Mouse (Mus musculus): ENCODE data around the gene Trim30d. TPM values are rescaled to one million over a fixed set of nuclear protein-coding genes. Genes with fewer than 3 reads are reported as not detected.
"Not testable (repeated sequence)": the region's sequence is repeated elsewhere in the genome, so short reads cannot be mapped to it uniquely, and the experiment has no call there.

The Trim30d gene
- 0.05 and 0.27 TPM in 2 replicates for polyA plus RNA-seq (2015; fragmentation: Nextera tagmentation; extraction: Ambion mirVana)

DNA sequence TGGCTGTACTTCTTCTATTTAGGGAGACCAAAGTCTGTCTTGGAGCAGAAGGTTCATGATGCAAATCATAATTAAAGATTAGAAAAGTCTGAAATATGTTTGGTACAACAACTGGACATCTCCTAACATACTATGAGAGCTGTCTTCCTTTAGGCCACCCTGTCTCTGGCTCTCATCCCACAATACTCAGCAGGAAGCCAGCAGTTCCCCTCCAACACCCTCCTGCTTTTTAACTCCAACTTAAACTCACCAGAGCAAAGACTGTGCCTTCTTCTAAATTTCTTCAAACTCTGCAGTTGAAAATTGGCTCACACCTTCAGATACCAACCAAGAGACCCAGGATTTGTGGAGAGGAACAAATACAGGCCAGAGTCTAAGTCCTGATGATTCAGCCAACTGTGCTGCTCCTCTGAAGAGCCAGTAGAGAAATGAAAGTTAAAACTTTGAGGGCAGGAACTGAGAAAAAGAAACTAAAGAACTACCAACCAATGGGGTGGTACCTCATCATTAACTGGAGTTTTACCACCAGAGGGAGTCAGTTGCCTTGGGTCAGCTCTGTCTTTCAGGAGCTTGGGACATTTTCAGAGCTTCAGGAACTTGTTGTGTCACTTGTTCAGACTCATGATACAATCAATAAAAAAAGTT lies at the start of gene Trim30d:
TSS of gene Trim30d (minus strand) at position 429 of the 645 bp plus-strand sequence.
- not testable (repeated sequence) for H3K4me3 ChIP-seq (replicated peaks); H3K4me1 ChIP-seq (replicated peaks); ATAC-seq; H3K27me3 ChIP-seq; H3K9ac ChIP-seq (replicated peaks); H3K36me3 ChIP-seq; H3K27ac ChIP-seq; H3K4me2 ChIP-seq (replicated peaks); H3K9me3 ChIP-seq

DNA sequence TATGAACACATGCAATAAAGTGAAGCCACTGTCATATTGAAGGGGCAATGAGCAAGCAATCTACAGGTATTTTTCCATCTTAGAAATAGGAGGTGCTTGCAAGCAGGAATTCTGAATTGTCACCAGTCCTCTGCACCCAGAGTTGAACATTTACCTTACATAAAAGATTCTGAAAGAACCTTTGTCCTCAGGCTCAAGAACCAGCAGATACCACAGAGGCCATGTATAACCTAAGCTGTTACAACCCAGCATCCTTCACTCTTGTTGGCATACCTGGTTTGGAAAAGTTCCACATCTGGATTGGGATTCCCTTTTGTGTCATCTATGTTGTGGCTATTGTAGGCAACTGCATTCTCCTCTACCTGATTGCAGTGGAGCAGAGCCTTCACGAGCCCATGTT lies 45.1 kb upstream of the Trim30d start:
- WGBS: 77% methylated on average over 1 of the region's 1 CpGs
- Histone ChIP-seq H3K4me1 (replicated peaks) (no peaks in the 10 kb centered on the region), H3K9me3 (no peaks in the 10 kb centered on the region), H3K27me3 (no peaks in the 10 kb centered on the region), H3K4me3 (replicated peaks) (no peak overlapping the region), H3K9ac (replicated peaks) (no peak overlapping the region), H3K4me2 (replicated peaks) (no peak overlapping the region), H3K27ac (no peak overlapping the region), H3K36me3 (no peaks in the 10 kb centered on the region)
- no peak for ATAC-seq

DNA sequence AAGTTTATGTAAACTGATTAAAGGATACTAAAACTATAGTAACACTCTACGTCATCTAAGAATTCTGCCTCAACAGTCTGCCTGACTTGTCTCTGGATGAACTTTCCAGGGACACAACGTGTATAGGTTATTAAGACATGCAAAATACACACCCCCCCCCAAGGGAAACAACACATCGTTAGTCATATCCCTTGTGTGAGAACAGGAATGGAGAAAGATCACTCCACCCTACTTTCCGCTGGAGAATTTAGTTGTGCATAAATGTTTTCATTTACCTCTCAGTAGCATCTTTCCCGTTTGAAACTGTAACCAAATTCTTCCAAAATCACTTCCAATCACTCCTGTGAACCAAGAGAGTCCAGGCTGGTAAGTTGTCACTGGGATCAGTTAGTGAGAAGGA lies 42.2 kb upstream of the Trim30d start, which contains the start of gene Olfr651:
TSS of gene Olfr651 (plus strand) at position 301 of the 400 bp plus-strand sequence.
- Histone ChIP-seq H3K4me3 (replicated peaks) (no peak within 1 kb of the TSS), H3K27me3 (no peaks in the 10 kb centered on the region), H3K4me2 (replicated peaks) (no peak within 1 kb of the TSS), H3K4me1 (replicated peaks) (no peaks in the 10 kb centered on the region), H3K36me3 (no peaks in the 10 kb centered on the region), H3K9me3 (no peaks in the 10 kb centered on the region), H3K27ac (no peak within 1 kb of the TSS), H3K9ac (replicated peaks) (no peak within 1 kb of the TSS)
- 84% methylated on average over 5 of the region's 5 CpGs for WGBS
- no peak for ATAC-seq

DNA sequence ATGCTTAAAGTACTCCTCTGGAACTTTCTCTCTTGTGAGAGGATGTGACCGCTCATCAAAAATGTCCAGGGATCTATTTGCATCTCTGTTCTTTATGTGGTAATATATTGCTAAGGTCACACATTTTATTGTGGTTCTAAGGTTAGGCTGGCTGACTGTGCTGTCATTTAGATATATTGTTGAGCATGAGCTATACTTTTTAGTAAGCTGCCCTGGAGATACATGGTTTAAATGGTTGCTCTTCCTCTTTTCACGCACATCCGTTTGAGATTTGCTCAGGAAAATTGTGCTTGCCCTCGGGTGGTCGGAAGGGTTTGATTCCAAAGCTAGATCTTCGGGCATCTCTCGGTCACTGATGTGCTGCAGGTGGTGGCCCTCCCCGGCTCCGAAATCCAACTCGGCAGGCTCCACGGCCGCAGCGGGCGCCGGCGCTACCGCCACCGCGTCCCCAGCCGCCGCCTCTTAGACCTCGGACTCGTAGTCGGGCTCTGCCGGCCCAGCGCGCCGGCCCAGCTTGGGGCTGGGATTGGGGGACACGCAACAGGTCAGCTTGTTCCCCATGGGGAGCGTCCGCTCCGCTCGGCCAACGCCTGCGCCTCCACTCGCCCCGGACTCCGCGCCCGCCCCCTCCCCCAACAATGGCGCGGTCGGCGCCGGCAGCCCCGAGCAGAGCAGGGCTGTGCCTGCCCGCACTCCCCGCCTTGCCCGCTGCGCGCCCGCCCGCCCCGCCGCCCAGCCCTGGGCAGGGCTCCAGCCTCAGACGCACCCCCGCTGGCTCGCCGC lies 5.9 kb downstream of the Trim30d start:
- 3% methylated on average over 51 of the region's 59 CpGs for WGBS
- peak; percentile 98 for ATAC-seq

DNA sequence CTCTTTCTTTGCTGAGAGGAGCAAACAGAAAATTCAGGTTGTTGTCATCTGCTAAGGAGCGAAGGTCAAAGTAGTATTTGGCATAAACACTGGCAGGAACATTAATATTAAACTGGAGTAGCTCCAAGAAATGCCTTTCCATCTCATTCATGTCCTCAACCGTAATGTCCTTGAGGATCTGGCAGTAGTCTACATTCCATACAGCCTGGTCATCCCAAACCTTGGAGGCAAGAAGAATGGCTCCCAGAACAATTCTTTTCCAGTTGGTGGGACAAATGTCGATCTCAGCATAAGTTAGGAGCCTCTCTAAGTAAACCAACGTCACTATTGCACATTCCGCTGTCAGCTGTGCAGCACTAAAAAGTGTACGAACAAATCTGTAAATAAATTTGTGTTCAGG lies 6.5 kb downstream of the Trim30d start:
- not testable (repeated sequence) for H3K4me2 ChIP-seq (replicated peaks); H3K4me1 ChIP-seq (replicated peaks); H3K9ac ChIP-seq (replicated peaks); H3K27me3 ChIP-seq; ATAC-seq; H3K4me3 ChIP-seq (replicated peaks); H3K9me3 ChIP-seq; H3K27ac ChIP-seq; H3K36me3 ChIP-seq
- 78% methylated on average over 6 of the region's 6 CpGs for WGBS

More for the DNA sequence above, 5.9 kb downstream of the Trim30d start:
- Histone ChIP-seq H3K27me3 (peaks cover 8% of the 10 kb centered on the region; the same call in 1 of the 2 replicates), H3K4me3 (replicated peaks) (peak overlapping the region; percentile 49), H3K4me2 (replicated peaks) (peak overlapping the region; percentile 59), H3K4me1 (replicated peaks) (no peaks in the 10 kb centered on the region), H3K36me3 (no peaks in the 10 kb centered on the region), H3K27ac (no peak overlapping the region), H3K9me3 (no peaks in the 10 kb centered on the region), H3K9ac (replicated peaks) (peak overlapping the region; percentile 52)

DNA sequence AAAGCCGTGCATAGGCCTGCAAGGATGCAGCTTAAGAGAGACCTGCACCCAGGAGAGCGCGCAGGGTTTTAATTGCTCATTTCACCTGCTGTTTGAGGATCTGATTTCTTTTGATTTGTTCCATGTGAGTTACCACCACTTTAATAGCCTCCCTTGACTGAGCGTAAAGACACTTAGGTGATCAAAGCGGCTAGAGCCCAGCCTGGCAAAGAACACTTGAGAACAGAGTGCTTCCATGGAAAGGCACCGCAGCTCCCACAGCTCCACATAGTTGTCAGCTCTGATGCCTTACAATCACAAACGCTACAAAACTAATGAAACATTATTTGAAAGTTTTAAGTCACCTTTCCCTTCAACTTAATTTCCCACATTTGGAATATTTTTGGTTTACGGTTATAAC lies 8.2 kb downstream of the Trim30d start:
- not testable (repeated sequence) for H3K27ac ChIP-seq; H3K27me3 ChIP-seq; H3K4me2 ChIP-seq (replicated peaks); ATAC-seq; H3K36me3 ChIP-seq; H3K4me1 ChIP-seq (replicated peaks); H3K4me3 ChIP-seq (replicated peaks); H3K9ac ChIP-seq (replicated peaks); H3K9me3 ChIP-seq
- 61% methylated on average over 7 of the region's 8 CpGs for WGBS

DNA sequence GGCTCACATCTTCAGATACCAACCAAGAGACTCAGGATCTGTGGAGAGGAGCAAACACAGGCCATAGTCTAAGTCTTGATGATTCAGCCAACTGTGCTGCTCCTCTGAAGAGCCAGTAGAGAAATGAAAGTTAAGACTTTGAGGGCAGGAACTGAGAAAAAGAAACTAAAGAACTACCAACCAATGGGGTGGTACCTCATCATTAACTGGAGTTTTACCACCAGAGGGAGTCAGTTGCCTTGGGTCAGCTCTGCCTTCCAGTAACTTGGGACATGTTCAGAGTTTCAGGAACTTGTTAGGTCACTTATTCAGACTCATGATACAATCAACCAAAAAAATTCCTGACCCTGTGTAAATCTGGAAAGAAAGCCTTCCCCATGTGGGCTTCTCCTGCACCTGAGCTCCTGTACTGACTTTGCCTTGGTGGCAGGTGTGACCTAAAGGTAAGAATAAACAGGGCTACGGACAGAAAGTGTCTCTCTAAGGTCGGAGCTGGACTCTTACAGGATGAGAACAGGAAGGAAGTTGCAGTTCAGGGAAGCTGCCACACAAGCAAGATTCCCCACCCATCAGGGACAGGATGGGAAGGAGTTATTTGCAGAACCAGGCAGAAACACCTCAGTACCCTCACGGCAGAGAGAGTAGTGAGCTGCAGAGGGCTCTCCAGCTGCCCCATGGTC lies 42.4 kb downstream of the Trim30d start, which contains the start of gene Trim30a:
TSS of gene Trim30a (minus strand) at position 129 of the 680 bp plus-strand sequence.
- no peak within 1 kb of the TSS for H3K9ac ChIP-seq (replicated peaks)
- ATAC-seq: no peak
- no peak within 1 kb of the TSS for H3K4me2 ChIP-seq (replicated peaks)
- H3K4me1 ChIP-seq (replicated peaks): no peaks in the 10 kb centered on the region
- no peak within 1 kb of the TSS for H3K4me3 ChIP-seq (replicated peaks)
- no peak within 1 kb of the TSS for H3K27ac ChIP-seq
- no peaks in the 10 kb centered on the region for H3K27me3 ChIP-seq
- no peaks in the 10 kb centered on the region for H3K9me3 ChIP-seq
- WGBS: 78% methylated on average over 3 of the region's 3 CpGs
- H3K36me3 ChIP-seq: no peaks in the 10 kb centered on the region

DNA sequence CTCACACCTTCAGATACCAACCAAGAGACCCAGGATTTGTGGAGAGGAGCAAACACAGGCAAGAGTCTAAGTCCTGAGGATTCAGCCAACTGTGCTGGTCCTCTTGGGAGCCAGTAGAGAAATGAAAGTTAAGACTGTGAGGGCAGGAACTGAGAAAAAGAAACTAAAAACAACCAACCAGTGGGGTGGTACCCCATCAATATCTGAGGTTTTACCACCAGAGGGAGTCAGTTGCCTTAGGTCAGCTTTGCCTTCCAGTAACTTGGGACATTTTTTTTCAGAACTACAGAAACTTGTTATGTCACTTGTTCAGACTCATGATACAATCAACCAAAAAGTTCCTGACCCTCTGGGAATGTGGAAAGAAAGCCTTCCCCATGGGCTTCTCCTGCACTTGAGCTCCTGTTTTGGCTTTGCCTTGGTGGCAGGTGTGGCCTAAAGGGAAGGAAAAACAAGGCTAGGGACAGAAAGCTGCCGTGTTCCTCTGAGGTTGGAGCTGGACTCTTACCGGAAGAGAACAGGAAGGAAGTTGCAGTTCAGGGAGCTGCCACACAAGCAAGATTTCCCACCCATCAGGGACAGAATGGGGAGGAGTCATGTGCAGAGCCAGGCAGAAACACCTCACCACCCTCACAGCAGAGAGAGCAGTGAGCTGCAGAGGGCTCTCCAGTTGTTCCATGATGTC lies 61.5 kb downstream of the Trim30d start:
- no peak for ATAC-seq
- H3K9me3 ChIP-seq: no peaks in the 10 kb centered on the region
- H3K36me3 ChIP-seq: no peaks in the 10 kb centered on the region
- H3K27ac ChIP-seq: no peak overlapping the region
- H3K4me1 ChIP-seq (replicated peaks): no peaks in the 10 kb centered on the region
- 80% methylated on average over 2 of the region's 2 CpGs for WGBS
- H3K9ac ChIP-seq (replicated peaks): no peak overlapping the region
- H3K4me2 ChIP-seq (replicated peaks): no peak overlapping the region
- no peaks in the 10 kb centered on the region for H3K27me3 ChIP-seq
- no peak overlapping the region for H3K4me3 ChIP-seq (replicated peaks)

Other genes starting within 250 kb of the Trim30d start
- not detected in 2 replicates for gene Trim5, start 219.8 kb downstream of the Trim30d start, polyA plus RNA-seq (2015; fragmentation: Nextera tagmentation; extraction: Ambion mirVana)
- gene Trim12a, start 192.4 kb downstream of the Trim30d start, polyA plus RNA-seq (2015; fragmentation: Nextera tagmentation; extraction: Ambion mirVana): 1.4 and 2.0 TPM in 2 replicates
- gene Trim34b, start 178.4 kb downstream of the Trim30d start, polyA plus RNA-seq (2015; fragmentation: Nextera tagmentation; extraction: Ambion mirVana): not detected in 2 replicates
- gene Trim12c, start 154.5 kb downstream of the Trim30d start, polyA plus RNA-seq (2015; fragmentation: Nextera tagmentation; extraction: Ambion mirVana): 1.1 and 1.5 TPM in 2 replicates
- gene Trim30b, start 138.0 kb downstream of the Trim30d start, polyA plus RNA-seq (2015; fragmentation: Nextera tagmentation; extraction: Ambion mirVana): not detected in 2 replicates
- not detected in 2 replicates for gene Trim30c, start 107.0 kb downstream of the Trim30d start, polyA plus RNA-seq (2015; fragmentation: Nextera tagmentation; extraction: Ambion mirVana)
- 0.26 and 0.70 TPM in 2 replicates for gene Trim30a, start 42.7 kb downstream of the Trim30d start, polyA plus RNA-seq (2015; fragmentation: Nextera tagmentation; extraction: Ambion mirVana)
- gene Olfr651, start 42.3 kb upstream of the Trim30d start, polyA plus RNA-seq (2015; fragmentation: Nextera tagmentation; extraction: Ambion mirVana): not detected in 2 replicates
- not detected in 2 replicates for gene Olfr652, start 53.1 kb upstream of the Trim30d start, polyA plus RNA-seq (2015; fragmentation: Nextera tagmentation; extraction: Ambion mirVana)
- gene Olfr653, start 69.5 kb upstream of the Trim30d start, polyA plus RNA-seq (2015; fragmentation: Nextera tagmentation; extraction: Ambion mirVana): not detected in 2 replicates
- gene Olfr654, start 79.2 kb upstream of the Trim30d start, polyA plus RNA-seq (2015; fragmentation: Nextera tagmentation; extraction: Ambion mirVana): not detected in 2 replicates
- gene Olfr655, start 93.9 kb upstream of the Trim30d start, polyA plus RNA-seq (2015; fragmentation: Nextera tagmentation; extraction: Ambion mirVana): not detected in 2 replicates
- not detected in 2 replicates for gene Olfr656, start 106.1 kb upstream of the Trim30d start, polyA plus RNA-seq (2015; fragmentation: Nextera tagmentation; extraction: Ambion mirVana)
- gene Olfr657, start 116.9 kb upstream of the Trim30d start, polyA plus RNA-seq (2015; fragmentation: Nextera tagmentation; extraction: Ambion mirVana): not detected in 2 replicates
- gene Olfr658, start 139.5 kb upstream of the Trim30d start, polyA plus RNA-seq (2015; fragmentation: Nextera tagmentation; extraction: Ambion mirVana): 0.06 and 0.11 TPM in 2 replicates
- gene Olfr659, start 158.9 kb upstream of the Trim30d start, polyA plus RNA-seq (2015; fragmentation: Nextera tagmentation; extraction: Ambion mirVana): not detected in 2 replicates
- gene Olfr661, start 178.7 kb upstream of the Trim30d start, polyA plus RNA-seq (2015; fragmentation: Nextera tagmentation; extraction: Ambion mirVana): not detected in 2 replicates

All from midbrain, embryonic 13.5 days (tissue).